Mouse (Mus musculus) frontal cortex, adult 2 months (tissue): ENCODE data around the gene Auts2. TPM values are rescaled to one million over a fixed set of nuclear protein-coding genes. Genes with fewer than 3 reads are reported as not detected.
A peak's percentile ranks its signal among the peaks of the same experiment; 100 is the strongest.

Experiments used
- DNase-seq, 2 experiments: peaks; one replicate each; pipeline ENCODE4 v3.0.0; 2022; ENCODE audit warnings: low spot score in 1 of 2; ENCODE audit errors: extremely low spot score in 1 of 2
- polyA plus RNA-seq: library from polyadenylated mRNA; depleted of rRNA; stranded (reverse); fragments of >200 nt; gene quantifications from 2 replicates; pipeline ENCODE4 v1.2.3, GENCODE M21; 2012

Auts2 gene
- polyA plus RNA-seq, 1 experiment, result 45.1 TPM

DNA sequence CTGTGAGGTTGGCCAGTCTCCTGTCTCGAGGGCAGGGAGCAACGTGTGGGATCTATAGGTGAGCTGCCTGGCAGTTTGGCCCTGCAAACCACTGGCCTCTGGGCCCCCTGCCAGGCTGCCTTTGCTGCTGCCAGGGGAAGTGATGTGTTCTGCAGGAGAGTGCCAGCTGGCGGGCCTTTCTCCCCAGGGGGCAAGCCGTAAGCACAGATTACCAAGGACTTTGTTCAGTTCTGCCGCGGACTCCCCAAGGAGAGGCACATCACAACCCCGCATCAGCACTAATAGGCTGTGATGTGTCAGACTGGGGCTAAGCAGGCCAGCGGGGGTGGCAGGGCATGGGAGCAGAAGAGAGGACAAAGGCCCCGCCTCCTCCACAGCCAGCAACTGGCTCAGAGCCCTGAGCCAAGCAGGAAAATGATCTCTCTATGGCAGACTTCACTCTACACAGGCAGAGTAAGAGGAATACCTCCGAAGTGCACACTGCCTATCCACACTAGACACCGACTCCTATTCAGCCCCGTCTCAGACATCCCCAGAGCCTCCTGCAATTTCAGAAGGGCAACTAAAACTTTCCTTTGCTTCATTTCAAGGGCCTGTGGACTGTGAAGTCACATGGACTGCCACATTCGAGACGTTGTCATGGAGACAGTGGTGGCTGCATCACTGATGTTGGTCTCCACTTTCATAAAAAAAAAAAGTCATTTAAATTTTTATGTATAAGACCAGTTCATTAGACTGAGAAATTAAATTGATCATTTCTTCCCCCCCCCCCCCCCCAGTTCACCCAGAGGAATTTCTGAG lies 942.6 kb downstream of the Auts2 start:
- DNase-seq, result peak; percentile 26 to 62

DNA sequence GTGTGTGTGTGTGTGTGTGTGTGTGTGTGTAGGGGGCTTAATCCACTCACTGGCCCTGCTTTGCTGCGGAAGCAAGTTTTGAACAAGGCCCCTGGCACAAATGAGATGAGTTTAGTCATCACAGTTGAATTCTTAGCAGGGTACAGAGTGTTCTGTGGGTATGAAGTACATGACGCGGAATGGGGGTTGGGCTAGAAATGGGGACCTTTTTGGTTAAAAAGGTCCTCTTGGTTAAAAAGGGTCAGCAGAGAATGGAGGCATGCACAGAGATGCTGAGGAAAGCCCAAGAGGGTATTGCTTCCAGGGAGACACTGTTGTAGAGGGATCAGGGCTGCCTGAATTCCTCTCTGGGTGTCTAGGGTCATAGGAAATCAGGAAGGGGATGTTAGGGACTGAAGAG lies 945.6 kb downstream of the Auts2 start:
- no peak for DNase-seq

DNA sequence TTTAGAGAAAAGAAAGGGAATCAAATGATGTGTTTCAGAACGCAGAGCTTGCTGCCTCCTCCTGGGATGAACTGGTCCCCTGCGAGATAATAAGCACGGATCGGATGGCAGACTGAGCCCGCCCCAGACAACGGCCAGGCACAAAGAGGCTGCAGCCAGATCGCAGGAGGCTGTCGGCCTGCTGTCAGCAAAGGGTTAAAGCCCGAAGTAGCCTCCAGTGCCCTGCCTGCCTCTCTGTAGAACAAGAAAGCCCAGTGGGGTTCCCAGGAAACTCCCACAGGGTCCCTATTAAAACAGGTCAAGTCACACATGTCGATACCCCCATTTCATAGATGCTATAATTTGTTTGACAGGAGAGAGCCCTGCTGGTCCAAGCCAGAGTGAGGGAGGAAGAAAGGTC lies 946.6 kb downstream of the Auts2 start:
- no peak for DNase-seq

DNA sequence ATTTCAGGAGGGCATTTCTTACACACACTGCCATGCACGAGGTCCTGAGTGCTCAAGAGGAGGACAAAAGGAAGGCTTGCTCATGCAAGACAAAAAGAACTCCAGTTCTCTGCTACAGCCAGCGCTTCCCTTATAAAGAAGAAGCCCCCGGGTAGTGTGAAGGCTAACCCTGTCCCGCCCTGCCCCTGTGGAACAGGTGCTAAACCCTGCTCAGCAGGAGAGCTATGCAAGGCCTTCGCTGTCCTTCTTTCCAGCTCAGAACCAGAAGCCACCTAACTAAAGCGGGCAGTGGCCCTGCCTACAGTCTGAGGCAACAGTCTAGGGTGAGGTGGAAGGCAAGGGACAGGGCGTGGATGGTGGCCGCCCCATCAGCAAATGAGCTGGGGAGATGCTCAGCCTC lies 947.4 kb downstream of the Auts2 start:
- DNase-seq, result no peak

DNA sequence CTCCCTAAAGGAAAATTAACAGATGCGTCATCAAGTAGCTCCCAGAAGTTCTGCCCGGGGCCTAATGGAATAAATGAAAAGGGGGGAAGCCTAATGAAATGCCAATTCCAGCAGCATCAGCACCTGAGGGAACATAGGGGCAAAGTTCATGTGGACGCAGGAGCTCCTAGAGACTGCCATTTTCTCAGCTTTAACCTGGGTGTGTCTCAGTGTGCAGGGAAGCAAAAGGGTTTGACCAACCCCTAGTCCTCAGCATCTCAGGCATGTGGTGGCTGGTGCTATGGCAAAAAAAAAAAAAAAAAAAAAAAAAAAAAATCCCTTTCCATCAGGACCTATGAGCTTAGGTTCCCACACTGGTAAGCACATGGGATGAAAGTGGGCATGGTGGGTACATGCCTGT lies 948.5 kb downstream of the Auts2 start:
- DNase-seq, result no peak

DNA sequence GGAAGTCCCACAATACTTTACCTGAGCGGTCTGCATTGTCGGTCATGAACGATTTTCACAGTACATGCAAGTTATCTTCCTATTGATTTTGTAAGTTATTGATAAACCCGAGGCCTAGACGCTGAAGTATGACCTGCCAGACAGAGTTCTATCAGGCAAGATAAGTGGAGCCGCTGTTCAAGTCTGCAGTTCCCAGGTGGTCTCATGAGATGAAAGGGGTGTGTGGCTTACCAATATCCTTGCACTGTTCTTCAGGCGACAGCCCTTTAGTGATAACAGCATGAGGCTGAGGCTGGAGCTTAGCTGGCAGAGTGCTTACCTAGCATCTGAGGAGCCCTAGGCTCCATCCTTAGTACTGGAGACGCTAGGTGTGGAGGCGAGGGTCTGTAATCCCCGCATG lies 949.9 kb downstream of the Auts2 start:
- DNase-seq, result no peak

DNA sequence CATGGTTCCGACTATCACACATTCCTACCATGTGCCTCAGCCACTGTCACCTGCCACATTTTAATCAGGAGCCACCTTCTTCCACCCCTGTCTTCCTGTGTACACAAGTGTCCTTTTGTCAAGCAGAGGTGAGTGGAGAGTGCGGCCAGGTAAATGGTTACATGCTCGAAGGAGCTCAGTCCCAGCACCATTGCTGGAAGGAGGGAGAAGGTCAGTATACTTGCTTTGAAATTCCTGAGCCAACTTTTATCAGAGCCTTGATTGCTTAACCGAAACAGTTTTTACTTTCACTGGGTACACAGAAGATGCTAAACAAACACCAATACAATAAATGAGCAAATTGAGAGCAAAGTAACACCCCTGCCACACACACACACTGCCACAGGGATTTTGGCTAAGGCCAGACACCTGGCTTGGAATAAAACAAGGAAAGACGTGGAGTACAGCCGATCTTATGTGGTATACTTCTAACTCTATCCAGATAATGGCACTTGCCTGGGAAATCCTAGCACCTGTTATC lies 953.1 kb downstream of the Auts2 start:
- no peak for DNase-seq

DNA sequence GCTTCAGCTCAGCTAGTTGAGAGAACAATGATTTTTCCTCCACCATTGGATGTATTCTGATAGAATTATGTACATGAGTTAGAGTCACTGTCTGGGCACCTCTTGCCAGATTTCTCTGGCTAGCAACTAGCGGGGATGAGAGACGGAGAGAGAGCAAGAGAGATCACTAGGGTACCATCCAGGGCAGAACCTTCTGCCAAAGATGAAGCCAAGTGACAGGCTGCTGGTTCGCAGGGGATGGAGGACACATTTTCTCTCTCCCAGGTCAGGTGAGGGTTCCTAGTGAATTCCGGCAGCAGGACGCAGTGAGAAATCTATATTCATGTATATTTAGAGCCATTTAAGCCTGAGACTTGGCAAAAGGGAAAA lies 956.8 kb downstream of the Auts2 start:
- no peak for DNase-seq

DNA sequence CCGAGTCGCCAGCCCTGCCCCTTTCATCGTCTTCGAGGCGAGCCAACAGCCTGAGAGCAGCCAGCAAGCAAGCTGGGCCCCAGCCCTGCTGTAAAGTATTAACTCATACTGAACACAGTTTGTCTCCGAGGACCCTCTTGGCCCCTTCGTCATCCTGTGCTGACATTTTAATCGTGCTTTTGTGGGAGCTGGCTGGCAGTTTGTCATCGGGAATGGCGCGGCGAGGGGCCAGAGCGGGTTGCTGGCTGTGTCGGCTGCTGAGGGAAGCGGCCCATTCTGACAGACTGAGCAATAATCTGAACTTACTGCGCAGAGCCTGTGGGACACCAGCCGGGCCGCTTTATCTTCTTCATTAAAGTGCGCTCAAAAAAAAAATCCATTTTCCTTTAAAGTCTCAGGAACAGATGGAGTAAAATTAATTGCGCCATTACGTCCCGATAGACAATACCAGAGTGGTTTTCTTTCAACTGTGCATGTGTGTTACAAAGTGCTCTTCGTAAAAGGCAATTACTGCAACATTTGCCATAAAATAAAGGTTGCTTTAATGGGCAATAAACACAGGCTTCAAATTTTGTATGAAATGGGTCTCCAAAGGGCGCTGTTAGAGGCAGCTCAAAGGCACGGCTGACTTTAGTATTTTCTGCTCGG lies 957.3 kb downstream of the Auts2 start:
- DNase-seq, result no peak

DNA sequence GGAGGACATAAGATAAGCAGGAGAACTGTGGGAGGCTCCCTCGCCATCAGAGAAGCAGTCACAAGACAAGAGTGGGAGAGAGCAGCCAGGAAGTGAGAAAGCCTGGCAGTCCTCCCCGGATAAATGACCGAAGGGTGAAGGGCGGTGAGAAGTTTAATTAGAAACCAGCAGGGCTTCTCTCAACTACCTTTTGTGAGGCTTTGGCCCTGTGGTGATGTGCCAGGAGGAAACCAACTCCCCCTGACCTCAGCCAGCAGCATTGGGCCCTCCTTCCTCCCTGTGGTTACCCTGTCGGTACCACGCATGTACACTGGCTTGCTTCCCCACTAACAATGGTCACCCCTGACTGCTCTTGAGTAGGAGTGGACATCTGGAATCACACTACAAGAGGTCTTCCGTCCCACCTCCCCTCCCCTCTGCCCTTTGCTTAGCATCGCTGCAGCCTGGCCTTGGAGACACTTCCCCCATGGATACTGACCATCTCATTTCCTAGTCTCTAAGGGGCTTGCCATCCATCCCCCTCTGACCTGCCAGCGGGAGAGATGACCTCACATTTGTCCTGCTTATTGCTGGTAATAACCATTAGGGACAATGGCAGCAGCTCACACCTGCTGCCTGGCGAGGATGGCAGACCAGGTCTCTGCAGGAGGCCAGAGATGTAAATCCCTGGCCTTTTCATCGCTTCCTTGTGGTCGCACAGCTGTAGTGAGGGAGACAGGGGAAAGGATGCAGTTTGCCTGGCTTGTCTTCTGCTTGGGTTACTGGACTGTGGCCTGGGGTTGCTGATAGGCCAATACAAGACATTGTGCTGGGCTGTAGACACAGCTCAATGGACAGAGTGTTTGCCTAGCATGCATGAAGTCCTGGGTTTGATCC lies 958.6 kb downstream of the Auts2 start:
- DNase-seq, result no peak

DNA sequence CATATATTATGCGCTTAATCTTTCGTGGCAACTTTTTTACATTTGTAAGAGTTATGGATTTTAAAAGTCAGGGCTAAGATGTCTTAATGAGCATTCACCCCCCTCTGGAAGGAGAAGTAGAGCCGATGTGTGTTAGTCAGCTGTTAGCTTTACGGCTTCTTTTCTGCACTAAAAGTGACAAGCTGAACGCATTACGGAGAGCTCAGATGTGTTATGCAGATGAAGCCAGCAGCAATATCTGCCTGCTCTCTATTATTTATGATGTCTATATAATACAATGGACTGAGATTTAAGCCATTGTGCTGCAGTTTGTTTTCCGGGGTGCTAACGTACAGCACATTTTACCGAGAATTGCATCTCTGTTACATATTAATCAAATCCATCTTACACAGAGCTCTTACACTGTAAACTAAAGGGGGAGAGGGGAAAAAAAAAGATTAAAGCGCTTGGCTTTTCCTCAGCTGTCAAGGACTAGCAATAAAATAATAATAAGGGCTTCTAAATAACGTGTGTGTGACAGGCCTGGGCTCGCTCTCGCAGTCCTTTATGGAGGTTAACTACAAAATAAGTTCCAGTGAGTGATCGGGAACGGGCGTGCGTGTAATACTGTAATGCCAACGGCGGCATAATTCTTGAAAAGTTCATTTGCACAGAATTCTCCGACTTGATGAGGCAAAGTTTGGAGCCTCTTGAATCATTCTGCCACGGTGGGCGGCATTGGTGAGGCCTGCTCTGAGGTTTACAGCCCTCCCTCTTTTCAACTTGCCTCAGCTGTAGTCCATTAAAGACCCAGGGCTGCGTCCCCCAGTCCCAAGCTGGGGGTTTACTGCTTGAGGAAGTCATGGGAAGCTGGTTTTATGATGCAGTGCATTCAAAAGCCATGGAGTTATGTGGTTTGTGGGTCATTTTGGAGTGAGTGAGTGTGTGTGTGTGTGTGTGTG lies 961.8 kb downstream of the Auts2 start:
- DNase-seq, result no peak

DNA sequence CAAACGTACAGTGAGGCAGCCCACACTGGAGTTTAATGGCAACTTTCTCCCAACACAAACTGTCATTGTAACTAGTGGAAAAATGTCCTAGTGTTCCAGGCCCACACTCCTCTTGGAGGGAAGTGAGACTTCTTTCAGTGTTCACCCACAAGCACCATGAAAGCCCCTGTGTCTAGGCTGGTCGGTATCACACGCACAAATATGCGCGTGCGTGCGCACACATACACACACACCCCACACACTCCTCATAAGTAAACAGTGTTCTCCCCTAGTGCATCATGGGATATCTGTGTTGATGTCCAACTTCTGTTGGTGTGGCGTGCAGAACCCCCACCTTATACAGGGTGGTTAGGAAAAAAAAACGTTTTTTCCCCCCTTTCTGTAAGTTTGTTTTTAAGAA lies 964.4 kb downstream of the Auts2 start:
- DNase-seq, result no peak

DNA sequence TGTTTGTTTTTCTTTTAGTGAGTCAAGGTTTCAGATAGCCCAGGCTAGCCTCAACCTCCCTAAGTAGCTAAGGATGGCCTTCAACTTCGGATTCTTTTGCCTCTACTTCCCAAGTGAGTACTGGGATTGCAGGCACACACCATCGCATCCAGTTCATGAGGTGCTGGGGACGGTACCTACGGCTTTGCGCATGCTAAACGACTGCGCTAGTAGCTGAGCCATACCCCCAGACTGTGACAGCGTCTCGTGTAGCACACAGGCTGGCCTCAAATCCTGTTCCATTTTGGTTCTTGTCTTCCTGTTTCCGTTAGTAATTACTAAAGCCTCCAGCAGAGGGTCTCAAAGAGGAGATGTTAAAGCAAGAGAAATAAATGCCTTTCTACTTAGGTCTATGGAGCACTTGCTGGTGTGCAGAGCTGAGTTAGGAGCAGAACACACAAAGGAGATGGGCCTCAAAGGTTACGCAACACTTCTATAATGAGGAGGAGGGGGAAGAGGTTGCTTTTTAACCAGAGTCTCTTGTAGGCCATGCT lies 967.3 kb downstream of the Auts2 start:
- DNase-seq, result no peak

DNA sequence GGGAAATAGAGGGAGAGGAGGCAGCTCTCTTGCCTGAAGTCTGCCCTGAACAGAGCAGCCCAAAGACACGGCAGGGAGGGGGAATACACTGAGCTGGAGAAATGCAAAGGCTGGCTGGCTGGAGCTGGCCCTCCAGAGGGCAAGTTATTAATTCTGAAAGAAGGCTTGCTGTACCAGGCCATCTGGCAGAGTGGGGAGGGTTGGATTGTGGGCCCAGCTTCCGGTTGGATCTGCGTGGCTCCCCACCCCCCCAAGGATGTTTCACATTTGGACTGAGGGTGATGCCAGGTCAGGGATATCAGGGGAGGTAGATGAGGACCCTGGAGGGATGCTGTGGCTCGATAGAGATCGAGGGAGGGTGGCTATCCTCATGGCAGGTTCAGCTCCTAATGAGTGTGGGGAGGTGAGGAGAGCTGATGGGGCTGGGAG lies 968.0 kb downstream of the Auts2 start:
- DNase-seq, result no peak

DNA sequence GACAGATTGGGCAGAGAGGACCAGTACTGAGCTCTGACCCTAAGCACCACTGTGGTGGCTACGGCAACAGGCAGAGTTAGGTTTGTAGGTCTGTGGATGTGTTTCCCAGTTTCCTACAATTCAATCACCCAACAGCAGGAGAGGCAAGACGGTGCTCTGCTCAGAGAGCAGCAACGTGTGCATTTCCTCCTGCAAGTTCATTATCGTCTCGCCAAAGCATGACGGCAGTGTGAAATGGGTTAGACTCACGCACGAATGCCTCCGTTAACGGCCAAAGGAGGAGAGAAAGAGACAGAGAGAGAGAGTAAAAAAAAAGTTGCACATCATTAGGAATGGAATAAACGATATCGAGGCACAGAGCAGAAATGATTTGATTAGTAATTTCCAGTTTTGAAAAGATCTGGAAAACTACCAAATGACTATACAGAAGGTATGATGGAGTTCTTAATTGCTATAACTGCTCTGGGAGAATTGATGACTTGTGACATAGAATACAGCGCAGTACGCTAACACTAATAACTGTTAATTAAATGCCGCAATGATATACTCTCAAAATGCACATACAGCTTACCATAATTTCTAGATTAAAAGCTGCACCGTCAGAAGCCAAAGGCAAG lies 968.6 kb downstream of the Auts2 start:
- DNase-seq, result no peak

DNA sequence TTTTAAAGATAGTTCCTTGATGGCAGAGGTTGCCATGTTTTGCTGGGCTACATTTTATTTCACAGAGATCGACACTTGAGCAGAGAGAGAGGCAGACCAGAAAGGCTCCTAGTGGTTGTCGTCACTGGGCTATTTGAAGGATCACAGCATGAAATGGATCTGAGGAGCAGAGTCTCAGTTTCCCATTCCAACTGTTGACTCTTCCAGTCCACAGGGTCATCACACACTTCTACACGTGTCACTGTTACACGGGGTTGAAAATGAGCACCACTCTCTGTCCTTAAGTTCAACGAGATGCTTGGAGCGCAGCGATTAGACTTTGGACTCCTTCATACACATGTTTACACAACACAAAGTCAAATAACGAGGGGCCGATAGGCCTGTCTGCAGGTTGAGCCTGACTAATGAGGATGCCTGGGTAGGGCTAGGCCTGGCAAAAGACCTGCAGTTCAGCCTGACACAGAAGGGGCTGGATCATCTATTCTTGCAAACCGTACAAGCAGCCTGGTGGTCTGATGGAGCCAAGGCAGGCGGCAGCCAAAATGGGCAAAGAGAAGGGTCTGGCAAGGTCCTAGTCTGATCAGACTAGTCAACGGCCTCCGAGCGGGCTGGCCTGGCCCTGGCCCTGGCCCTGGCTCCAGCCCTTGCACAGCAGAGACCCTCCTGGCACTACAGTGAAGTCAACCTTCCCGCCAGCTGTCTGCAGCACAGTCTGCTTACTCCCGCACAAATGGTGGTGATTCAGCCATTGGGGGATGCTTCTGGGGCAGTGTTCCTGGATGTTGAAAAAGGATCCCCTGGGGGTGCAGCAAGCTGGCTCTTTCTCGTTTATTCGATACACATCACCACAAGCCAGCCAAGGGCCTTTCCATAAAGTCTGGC lies 969.6 kb downstream of the Auts2 start:
- DNase-seq, result peak in 1 of 2 experiments; percentile 42

DNA sequence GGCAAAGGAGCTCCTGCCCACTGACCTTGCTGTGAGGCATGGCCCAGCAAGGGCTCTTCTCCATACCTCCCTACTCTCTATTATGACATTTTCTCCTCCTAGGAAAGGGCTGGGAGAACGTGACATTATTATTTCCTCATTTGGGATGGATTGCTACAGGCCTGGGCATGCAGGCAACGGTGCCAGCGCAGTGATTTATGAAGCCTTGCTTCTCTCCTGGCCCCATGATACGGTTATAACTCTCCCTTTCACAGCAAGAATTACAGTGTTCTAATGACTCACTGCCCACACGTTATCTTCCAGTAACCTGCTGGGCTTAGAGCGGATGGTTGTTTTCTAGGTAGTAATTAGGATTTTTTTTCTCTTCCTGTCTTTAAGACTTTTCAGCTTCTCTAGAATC lies 977.1 kb downstream of the Auts2 start:
- DNase-seq, result no peak

DNA sequence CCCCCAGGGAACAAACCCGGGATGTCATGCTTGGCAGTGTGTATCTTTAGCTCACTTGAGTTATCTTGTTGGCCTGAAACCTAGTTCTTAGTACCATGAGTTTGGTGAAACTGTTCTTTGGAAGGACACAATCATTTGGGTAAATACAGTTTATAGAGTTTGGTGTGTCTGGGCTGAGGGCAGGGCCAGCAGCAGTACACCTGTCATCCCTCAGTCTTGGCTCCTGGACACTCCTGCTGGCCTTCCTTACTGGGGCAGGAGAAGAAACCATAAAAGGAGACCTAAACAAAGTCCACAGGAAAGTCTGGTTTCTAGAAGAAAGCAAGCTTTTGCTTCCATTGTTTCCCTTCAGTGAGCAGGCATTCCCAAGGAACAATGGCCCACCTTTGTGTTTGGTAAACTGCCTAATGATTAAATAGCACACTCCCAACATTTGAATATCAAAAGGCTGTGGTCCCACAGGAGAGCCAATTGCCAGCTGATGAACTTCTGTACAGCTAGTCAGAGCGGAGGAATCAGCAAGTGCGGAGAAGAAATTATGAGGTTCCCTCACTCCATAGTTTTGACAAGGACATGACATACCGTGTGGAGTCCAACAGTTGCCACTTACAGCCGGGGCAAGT lies 979.4 kb downstream of the Auts2 start:
- no peak for DNase-seq
